ENCODE assay signal across 8 mouse cellular contexts in the genomic region with DNA sequence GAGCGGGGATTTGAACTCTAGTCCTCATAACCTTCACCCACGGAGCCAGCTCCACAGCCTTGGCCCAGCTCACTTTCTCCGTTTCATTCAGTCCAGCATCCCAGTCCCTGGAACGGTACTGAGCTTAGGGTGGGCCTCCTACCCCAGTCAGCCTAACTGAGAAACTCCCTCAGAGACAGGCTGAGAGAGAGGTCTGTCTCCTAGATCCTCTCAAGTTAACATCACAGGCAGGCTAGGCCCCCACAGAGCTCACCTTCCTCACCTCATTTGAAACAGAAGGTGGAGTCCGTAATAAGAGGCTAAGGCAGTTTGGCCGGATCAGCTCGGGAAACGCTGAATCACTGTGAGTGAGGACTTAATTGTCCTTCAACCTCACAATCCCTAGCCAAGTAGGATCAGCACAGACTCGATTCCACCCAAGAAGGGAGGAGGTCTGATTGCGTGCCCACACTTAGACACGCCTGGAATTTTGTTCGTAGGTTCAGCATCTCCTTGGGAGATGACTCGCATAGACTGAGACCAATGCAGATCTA. TPM values are rescaled to one million over a fixed set of nuclear protein-coding genes. Genes with fewer than 3 reads are reported as not detected.
A peak's percentile ranks its signal among the peaks of the same experiment; 100 is the strongest.
DNase-seq lines count a peak whose midpoint lies in the region; ATAC-seq lines count a peak whose summit lies in the region.

No protein-coding gene starts in this region.

- H3K4me3 ChIP-seq in liver, embryonic 11.5 days (ENCODE audit: low read depth, low read length) = no peak overlapping the region
- H3K4me3 ChIP-seq in embryonic facial prominence, embryonic 15.5 days (replicated peaks) = peak overlapping the region; percentile 58
- H3K4me3 ChIP-seq in neural tube, embryonic 15.5 days (replicated peaks) = peak overlapping the region; percentile 43

- no peak overlapping the region for H3K9ac ChIP-seq in liver, embryonic 11.5 days (ENCODE audit: low read depth, low read length)
- no peak overlapping the region for H3K9ac ChIP-seq in embryonic facial prominence, embryonic 15.5 days
- H3K9ac ChIP-seq in neural tube, embryonic 15.5 days (replicated peaks) = no peak overlapping the region

- 27% methylated on average over 13 of the region's 13 CpGs for WGBS in liver, embryonic 11.5 days
- WGBS in embryonic facial prominence, embryonic 15.5 days = 20% methylated on average over 13 of the region's 13 CpGs
- WGBS in large intestine, adult 2 months = 20% methylated on average over 13 of the region's 13 CpGs
- 21% methylated on average over 13 of the region's 13 CpGs for WGBS in neural tube, embryonic 15.5 days

- ATAC-seq in liver, embryonic 11.5 days (replicated peaks; ENCODE audit: low FRiP score) = peak; percentile 10; the same call in 1 of the 2 replicates
- ATAC-seq in embryonic facial prominence, embryonic 15.5 days (ENCODE audit: insufficient number of reproducible peaks, low FRiP score, low TSS enrichment, low read depth) = no peak
- no peak for ATAC-seq in neural tube, embryonic 15.5 days (ENCODE audit: low FRiP score)
- ATAC-seq in CD4-positive, CD25-positive, alpha-beta regulatory T cell, adult 4 months = no peak
- ATAC-seq in inflammation-experienced regulatory T-cells, adult 6 months = no peak

- H3K27me3 ChIP-seq in liver, embryonic 11.5 days (replicated peaks; ENCODE audit: control insufficient read depth, insufficient read depth, low read length) = peaks cover 54% of the 10 kb centered on the region
- H3K27me3 ChIP-seq in embryonic facial prominence, embryonic 15.5 days = peaks cover 22% of the 10 kb centered on the region
- H3K27me3 ChIP-seq in neural tube, embryonic 15.5 days (replicated peaks) = peaks cover 60% of the 10 kb centered on the region

- H3K36me3 ChIP-seq in liver, embryonic 11.5 days (ENCODE audit: control insufficient read depth, insufficient read depth, low read length) = no peaks in the 10 kb centered on the region
- H3K36me3 ChIP-seq in embryonic facial prominence, embryonic 15.5 days = no peaks in the 10 kb centered on the region
- H3K36me3 ChIP-seq in neural tube, embryonic 15.5 days = no peaks in the 10 kb centered on the region

- no peak for DNase-seq in liver, embryonic 11.5 days (ENCODE audit: low spot score)
- no peak for DNase-seq in liver
- DNase-seq in large intestine, adult 2 months (ENCODE audit: low read depth, low spot score) = peak; percentile 64
- no peak for DNase-seq in urinary bladder, postnatal 4 days (ENCODE audit: low spot score in 2 of 2)

- no peaks in the 10 kb centered on the region for H3K9me3 ChIP-seq in liver, embryonic 11.5 days (ENCODE audit: control insufficient read depth, low read length)
- no peaks in the 10 kb centered on the region for H3K9me3 ChIP-seq in embryonic facial prominence, embryonic 15.5 days (replicated peaks)
- no peaks in the 10 kb centered on the region for H3K9me3 ChIP-seq in neural tube, embryonic 15.5 days (replicated peaks)

- peaks cover 11% of the 10 kb centered on the region for H3K4me1 ChIP-seq in liver, embryonic 11.5 days (replicated peaks; ENCODE audit: control insufficient read depth, insufficient read depth, low read length)
- peaks cover 21% of the 10 kb centered on the region for H3K4me1 ChIP-seq in embryonic facial prominence, embryonic 15.5 days
- peaks cover 23% of the 10 kb centered on the region for H3K4me1 ChIP-seq in neural tube, embryonic 15.5 days

- peak overlapping the region; percentile 83 for H3K4me2 ChIP-seq in liver, embryonic 11.5 days
- peak overlapping the region; percentile 99 for H3K4me2 ChIP-seq in embryonic facial prominence, embryonic 15.5 days (replicated peaks)
- peak overlapping the region; percentile 85 for H3K4me2 ChIP-seq in neural tube, embryonic 15.5 days

- H3K27ac ChIP-seq in liver, embryonic 11.5 days (ENCODE audit: low read depth, low read length) = no peak overlapping the region
- H3K27ac ChIP-seq in embryonic facial prominence, embryonic 15.5 days (replicated peaks) = peak overlapping the region; percentile 75; the same call in 1 of the 2 replicates
- no peak overlapping the region for H3K27ac ChIP-seq in neural tube, embryonic 15.5 days (replicated peaks)

RNA-seq across cellular contexts. Expression of a gene that starts 0.8 kb away (rescaled TPM):
- 0.16 and 0.33 TPM in 2 replicates for polyA plus RNA-seq in liver, embryonic 11.5 days (2014; fragmentation: Nextera tagmentation; extraction: Ambion mirVana)
- polyA plus RNA-seq in embryonic facial prominence, embryonic 15.5 days (2015; fragmentation: Nextera tagmentation; extraction: Ambion mirVana) = 22.3 and 23.7 TPM in 2 replicates
- polyA plus RNA-seq in large intestine, adult 2 months (2012; rRNA removed) = 2.4 and 2.9 TPM in 2 replicates
- 1.7 and 2.0 TPM in 2 replicates for polyA plus RNA-seq in neural tube, embryonic 15.5 days (2015; fragmentation: Nextera tagmentation; extraction: Ambion mirVana)
- polyA plus RNA-seq in CD4-positive, CD25-positive, alpha-beta regulatory T cell, adult 4 months (2017; shearing (Covaris generic)) = not detected
- not detected for polyA plus RNA-seq in inflammation-experienced regulatory T-cells, adult 6 months (2017; shearing (Covaris generic))

RNA-seq across cellular contexts. Expression of a gene that starts 29.5 kb away (rescaled TPM):
- 18.1 and 19.1 TPM in 2 replicates for polyA plus RNA-seq in liver, embryonic 11.5 days (2014; fragmentation: Nextera tagmentation; extraction: Ambion mirVana)
- 15.1 and 17.3 TPM in 2 replicates for polyA plus RNA-seq in embryonic facial prominence, embryonic 15.5 days (2015; fragmentation: Nextera tagmentation; extraction: Ambion mirVana)
- 38.7 and 61.3 TPM in 2 replicates for polyA plus RNA-seq in large intestine, adult 2 months (2012; rRNA removed)
- 33.4 and 38.3 TPM in 2 replicates for polyA plus RNA-seq in neural tube, embryonic 15.5 days (2015; fragmentation: Nextera tagmentation; extraction: Ambion mirVana)
- 10 to 100 TPM; 21.9 to 23.6 TPM for polyA plus RNA-seq in CD4-positive, CD25-positive, alpha-beta regulatory T cell, adult 4 months (2017; shearing (Covaris generic))
- 10 to 100 TPM; 26.9 to 28.1 (median 28.0) TPM for polyA plus RNA-seq in inflammation-experienced regulatory T-cells, adult 6 months (2017; shearing (Covaris generic))

RNA-seq across cellular contexts. Expression of a gene that starts 54.3 kb away (rescaled TPM):
- not detected in 2 replicates for polyA plus RNA-seq in liver, embryonic 11.5 days (2014; fragmentation: Nextera tagmentation; extraction: Ambion mirVana)
- not detected in 2 replicates for polyA plus RNA-seq in embryonic facial prominence, embryonic 15.5 days (2015; fragmentation: Nextera tagmentation; extraction: Ambion mirVana)
- polyA plus RNA-seq in large intestine, adult 2 months (2012; rRNA removed) = not detected in 2 replicates
- polyA plus RNA-seq in neural tube, embryonic 15.5 days (2015; fragmentation: Nextera tagmentation; extraction: Ambion mirVana) = not detected in 2 replicates
- not detected for polyA plus RNA-seq in CD4-positive, CD25-positive, alpha-beta regulatory T cell, adult 4 months (2017; shearing (Covaris generic))
- under 1 TPM in 1 of 3 experiments, not detected in 2; 0.66 TPM for polyA plus RNA-seq in inflammation-experienced regulatory T-cells, adult 6 months (2017; shearing (Covaris generic))
